Mouse (Mus musculus): ENCODE measurements around the gene Stard5.

The Stard5 gene

DNA sequence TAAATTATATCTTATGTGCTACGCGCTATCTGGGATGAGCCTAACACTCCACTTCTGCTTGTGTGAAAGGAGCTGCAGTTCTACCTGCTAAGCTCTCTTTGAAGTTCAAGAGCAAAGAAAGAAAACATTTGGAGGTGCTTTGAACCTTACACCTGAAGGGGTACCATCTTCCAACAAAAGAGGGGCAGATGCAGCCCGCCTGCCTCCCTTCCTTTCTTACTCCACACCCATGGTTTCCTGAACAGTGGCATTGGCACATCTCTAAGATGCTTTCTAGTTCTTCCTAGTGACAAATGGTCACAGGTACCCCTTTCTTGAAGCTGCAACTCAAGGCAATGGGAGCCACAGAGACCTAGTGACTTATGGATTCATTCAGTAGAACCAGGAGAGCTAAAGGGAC, 30.0 kb downstream of the Stard5 start:
- no peak for DNase-seq (ENCODE audit: low read depth in 1 of 2, low spot score in 2 of 2)

GRCm38 (mm10) chr7:83662711-83663375, 31.1 kb downstream of the Stard5 start:
- no peak for DNase-seq (ENCODE audit: low read depth in 1 of 2, low spot score in 2 of 2)

DNA sequence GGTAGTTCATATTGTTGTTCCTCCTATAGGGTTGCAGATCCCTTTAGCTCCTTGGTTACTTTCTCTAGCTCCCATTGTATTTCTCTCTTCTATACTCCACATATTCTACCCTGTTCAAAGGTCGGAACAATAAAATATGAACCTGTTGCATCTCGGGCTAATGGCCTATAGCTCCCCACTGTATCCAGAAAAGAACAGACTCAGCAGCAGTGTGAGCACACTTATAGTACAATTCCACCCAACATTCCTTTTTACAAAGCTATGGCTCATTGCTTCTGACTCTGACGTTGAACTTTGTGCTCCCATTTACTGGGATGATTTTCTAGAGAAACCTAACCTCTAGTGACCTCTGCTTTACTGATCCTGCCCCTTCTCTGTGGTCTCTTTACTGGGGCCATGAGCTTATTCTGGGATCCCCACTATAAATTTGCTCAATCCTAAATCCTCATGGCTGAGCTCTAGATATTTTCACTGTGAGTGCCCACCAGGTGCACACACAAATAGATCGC, 34.4 kb downstream of the Stard5 start:
- DNase-seq (ENCODE audit: low read depth in 1 of 2, low spot score in 2 of 2): no peak

DNA sequence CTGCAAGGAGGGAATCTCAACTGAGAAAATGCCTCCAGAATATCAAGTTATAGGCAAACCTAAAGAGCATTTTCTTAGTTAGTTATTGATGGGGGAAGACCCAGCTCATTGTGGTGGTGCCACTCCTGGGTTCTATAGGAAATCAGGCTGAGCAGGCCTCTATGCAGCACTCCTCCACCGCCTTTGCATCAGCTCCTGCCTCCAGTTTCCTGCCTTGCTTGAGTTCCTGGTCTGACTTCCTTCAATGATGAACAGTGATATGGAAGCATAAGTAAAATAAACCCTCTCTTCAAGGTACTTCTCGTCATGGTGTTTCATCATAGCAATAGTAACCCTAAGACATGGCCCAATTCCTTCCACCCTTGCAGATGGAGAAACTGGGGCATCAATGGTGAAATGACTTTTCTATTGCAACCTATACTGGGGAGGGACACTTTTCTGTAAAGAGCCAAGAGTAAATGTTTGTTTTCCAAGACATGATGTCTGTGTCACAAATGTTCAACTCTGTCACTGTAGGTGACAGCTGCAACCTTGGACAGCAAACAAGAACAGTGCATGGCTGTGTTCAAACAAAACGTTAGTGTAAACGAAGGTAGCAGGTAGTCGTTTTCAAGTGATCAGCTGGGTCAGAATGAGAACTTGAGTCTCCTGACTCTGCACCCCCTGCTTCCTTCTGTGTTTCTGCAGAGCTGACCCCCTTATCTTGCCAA, 36.3 kb downstream of the Stard5 start:
- DNase-seq (ENCODE audit: low read depth in 1 of 2, low spot score in 2 of 2): no peak

- no peak for DNase-seq (ENCODE audit: low read depth in 1 of 2, low spot score in 2 of 2)
Observed at GRCm38 (mm10) chr7:83668724-83669123, 37.0 kb downstream of the Stard5 start.

DNA sequence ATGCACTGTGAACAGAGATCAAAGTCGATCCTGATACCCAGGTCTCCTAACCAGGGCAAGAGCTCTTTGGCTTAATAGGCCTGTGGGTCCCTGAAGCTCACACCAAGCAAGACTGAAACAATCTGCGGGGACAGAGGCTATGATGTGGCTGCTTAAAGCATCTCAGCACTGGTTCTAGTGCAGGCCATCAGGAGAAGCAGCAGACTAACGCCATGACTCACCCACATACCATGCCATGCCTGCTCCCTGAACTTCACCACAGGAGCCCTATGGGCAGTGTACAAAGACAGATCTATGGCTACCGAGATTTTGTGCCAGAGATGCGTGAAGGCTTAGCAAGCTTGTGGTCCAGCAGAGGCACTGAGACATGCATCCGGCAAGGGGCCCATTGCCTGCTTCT, 39.8 kb downstream of the Stard5 start:
- DNase-seq (ENCODE audit: low read depth in 1 of 2, low spot score in 2 of 2): no peak

DNA sequence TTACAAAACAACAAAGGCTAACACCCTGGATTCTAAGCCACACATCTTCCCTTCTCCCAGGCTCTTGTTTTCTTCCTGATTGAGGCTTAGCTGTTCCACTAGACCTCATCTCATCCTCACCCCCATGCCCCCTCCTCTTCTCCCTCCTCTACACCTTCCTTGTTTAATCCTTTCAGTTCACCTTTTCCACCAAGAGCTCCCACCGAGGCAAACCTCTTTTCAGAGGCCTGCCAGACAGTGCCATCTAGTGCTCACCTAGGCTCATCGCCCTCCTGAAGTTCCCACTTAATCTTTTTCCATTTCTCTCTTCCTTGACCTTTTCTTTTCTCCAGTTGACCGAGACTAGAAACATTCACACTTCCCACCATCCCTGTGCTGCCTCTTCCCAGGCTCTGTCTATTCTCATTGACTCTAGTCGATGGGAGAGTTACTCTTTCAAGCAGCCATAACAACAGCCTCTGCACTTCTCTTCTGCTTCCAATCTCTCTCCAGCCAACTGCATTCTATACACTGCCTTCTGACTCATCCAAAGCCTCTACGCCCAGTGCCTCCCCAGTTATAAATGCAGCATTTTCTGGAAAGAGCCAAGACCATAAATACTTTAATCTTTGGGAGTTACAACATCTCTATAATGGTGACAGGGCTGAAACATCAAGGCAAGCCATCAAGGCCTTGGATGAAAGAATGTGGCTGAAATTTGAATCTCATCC, 43.9 kb downstream of the Stard5 start:
- no peak for DNase-seq (ENCODE audit: low read depth in 1 of 2, low spot score in 2 of 2)

DNA sequence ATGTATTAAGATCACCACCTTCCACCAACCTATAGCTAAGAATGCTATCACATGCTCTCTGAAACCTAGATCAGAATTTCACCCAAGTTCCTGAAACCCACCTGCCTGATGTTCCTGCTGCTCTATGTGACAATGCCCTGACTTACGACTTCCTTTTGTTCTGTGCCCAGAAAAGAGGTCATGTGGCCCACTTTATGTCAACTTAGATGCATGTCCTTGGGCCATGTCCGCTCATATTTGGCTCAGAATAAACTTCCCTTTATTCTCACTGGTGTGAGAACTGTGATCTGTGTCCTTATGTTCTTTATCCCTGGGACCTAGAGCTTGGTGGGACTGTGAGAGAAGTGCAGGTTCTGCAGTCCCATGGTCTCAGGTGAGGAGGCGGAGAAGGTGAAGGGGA, 45.5 kb downstream of the Stard5 start:
- no peak for DNase-seq (ENCODE audit: low read depth in 1 of 2, low spot score in 2 of 2)

- no peak for DNase-seq (ENCODE audit: low read depth in 1 of 2, low spot score in 2 of 2)
Observed at GRCm38 (mm10) chr7:83678506-83678905, 46.7 kb downstream of the Stard5 start.

DNA sequence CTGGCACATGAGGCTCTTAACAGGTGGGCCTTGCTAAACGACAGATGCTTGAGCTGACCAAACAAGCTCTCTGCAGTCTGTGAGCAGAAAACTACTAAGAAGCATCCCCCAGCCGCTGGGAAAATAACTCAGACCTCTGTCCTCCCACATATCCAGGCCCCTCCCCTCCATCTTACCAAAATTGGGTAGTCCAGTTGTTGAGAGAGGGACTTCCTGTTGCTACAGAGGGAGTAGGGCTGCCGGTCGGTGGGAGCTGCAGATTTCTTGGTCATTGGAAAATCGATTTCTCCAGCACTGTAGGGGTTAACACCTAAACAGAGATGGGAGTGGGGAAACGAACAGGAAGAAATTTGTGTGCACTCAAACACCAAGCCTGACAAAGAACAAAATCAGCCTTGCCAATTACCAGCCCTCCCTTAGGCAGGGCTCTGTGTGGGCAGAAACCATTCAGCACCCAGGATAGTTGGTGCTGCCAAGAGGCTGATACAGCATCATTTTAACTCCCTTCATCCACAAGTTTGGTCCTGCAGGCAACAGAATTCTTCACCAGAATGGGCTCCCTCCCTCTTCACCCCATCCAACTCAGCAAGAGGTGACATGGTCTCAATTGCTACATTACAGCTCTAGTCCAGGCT, 51.0 kb downstream of the Stard5 start:
- DNase-seq (ENCODE audit: low read depth in 1 of 2, low spot score in 2 of 2): no peak

- DNase-seq (ENCODE audit: low read depth in 1 of 2, low spot score in 2 of 2): no peak
Observed at GRCm38 (mm10) chr7:83695449-83696212, 63.9 kb downstream of the Stard5 start.

DNA sequence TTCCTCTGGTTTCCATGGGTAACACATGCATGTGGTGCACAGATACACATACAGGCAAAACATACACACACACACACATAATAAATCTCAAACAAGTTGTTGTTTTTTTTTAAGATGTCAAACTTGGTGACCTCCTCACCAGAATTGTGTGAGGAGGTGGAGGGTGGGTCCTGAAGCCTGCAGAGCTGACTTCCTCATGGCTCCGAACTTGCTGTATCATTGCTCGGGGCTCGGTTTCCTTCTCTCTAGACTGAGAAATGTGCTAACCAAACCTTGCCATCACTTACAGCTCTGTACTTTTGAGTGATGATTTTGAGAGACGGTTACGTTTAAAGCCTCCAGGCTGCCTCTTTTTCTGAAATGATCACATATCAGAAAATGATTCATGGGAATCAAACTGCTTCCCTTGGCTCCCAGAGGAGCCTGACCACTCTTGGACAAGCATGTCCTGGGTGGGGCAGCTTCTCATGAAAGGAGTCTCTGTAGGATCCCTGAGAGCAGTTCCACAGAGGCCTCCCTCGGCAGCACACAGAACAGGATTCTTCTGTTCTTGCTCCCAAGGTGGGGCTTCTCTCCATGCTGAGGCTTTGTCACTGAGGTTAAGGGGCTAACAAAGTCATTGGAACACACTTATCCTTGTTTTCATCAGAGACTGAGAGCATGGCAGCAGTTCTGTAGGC, 67.4 kb downstream of the Stard5 start:
- no peak for DNase-seq (ENCODE audit: low read depth in 1 of 2, low spot score in 2 of 2)
